Mouse (Mus musculus) thymus, postnatal 25 days (tissue): ENCODE measurements around the gene Ankrd36.

Experiments used
- DNase-seq: peaks from one replicate; pipeline ENCODE4 v3.0.0; 2022

Gene Ankrd36

DNA sequence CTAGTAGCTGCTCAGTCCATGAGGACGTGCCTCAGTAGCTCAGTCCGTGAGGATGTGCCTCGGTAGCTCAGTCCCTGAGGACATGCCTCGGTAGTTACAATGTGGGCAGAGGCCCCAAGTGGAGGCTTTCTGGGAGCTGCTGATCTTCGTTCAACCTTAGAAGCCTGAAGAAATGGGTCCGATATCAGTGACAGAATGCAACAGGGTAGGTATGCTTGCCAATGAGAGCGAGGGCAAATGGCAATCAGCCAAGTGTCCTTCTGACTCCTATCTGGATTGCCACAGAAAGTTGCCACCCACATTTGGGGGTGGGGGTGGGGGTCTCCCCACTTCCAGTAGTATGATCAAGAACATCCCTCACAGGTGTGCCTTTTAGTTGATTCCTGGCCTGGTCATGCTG lies 131.3 kb downstream of the Ankrd36 start:
- DNase-seq = no peak

DNA sequence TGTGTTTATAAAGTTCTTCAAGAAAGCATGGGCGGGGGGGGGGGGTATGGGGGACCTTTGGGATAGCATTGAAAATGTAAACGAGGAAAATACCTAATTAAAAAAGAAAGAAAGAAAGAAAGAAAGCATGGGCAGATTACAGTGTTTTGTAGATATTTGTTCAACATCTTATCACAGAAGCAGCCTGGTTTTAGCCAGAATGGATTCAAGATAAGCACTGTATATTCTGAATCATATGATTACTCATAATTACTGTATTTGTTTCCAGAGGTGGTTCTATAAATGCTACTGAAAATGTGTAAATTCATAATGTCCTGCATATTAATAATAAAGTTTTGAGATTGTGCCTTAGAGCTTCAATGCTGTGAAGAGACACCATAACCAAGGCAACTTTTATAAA lies 131.8 kb downstream of the Ankrd36 start:
- no peak for DNase-seq

DNA sequence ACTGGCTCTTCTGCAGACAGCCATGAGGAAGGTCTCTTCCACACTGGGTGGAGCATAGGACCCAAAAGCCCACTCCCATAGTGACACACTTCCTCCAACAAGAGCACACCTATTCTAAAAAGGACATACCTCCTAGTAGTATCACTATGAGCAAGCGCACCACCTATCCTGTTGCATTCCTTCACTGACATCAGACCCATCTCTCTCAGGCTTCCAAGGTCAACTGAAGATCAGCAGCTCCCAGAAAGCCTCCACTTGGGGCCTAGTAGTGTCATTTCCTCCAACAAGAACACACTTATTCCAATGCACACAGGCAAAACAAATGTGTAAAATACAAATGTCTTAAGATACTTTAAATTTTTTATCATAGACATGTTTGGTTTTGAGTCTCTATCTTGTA lies 132.3 kb downstream of the Ankrd36 start:
- no peak for DNase-seq

DNA sequence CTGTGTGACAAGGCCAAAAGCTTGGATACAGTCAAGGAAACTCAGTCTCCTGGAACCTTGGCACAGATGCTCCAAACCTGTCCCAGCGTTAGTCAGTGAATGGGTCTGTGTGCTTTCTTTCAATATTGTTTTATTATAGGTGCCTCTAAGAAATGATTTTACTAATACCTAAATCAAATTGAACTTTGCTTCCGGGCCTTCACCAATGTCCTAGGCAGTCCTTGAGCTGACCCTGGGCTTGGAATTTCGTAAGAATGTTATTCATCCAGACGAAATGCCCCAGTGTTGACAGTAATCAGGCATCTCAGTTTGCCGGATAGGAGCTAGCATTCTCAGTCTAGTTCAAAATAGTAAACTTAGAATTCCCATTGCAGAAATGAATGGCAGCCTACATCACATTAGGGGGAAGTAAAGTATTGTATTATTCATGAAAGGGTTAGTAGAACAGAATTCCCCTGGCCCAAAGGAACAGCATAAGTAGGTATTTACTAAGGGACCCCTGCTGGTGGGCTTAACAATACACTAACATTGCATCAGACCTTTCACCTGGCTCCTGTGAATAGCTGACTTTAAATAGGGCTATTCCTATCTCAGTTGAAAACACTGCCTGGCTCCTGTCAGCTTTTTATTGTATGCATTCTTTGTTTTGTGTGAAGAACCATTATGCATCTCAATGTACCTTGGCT lies 132.9 kb downstream of the Ankrd36 start:
- DNase-seq = no peak

DNA sequence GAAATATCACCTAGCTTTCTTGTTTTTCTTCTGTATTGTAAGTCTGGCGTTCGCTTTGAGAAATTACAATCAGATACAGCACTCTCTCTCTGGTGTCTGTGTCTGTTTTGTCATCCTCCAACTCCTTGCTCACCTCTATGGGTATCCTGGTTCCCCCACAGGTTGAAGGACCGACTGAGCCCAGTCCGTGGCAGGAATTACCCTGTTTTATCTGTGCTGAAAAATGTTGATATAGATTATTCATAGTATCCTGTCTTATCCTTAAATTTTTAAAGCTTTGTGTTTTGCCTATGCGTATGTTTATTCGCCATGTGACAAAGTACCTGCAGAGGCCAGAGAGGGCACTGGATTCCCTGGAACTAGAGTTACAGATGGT lies 133.5 kb downstream of the Ankrd36 start:
- DNase-seq = no peak

DNA sequence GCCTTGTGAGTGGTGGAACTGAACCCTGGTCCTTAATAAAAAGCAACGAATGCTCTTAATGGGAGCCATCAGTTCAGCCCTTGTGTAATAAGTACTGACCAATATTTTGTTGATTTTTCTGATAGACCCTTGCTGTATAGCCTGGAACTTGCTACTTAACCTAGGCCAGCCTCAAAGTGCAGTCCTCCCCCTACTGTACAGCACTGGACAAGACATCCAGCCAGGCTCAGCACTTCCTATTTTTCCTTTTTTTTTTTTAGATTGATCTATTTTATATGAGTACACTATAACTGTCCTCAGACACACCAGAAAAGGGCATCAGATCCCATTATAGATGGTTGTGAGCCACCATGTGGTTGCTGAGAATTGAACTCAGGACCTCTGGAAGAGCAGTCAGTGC lies 133.9 kb downstream of the Ankrd36 start:
- no peak for DNase-seq

DNA sequence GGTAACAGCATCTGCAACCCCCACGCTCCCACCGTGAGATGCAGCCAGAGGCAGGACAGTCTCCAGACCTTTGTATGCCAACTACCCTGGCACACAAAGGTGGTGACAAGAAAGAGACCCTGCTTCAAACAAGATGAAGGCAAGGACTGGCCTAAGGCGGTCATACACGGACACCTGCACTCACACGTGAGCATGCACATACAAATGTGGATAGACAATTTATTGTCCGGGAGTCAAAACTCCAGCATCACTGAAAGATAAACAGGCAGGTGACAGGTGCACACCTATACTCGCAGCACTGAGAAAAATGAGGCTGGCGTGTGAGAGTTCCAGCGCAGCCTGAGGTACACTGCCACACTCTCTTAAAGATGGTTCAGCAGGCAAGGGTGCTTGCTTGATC lies 136.5 kb downstream of the Ankrd36 start:
- DNase-seq = no peak

DNA sequence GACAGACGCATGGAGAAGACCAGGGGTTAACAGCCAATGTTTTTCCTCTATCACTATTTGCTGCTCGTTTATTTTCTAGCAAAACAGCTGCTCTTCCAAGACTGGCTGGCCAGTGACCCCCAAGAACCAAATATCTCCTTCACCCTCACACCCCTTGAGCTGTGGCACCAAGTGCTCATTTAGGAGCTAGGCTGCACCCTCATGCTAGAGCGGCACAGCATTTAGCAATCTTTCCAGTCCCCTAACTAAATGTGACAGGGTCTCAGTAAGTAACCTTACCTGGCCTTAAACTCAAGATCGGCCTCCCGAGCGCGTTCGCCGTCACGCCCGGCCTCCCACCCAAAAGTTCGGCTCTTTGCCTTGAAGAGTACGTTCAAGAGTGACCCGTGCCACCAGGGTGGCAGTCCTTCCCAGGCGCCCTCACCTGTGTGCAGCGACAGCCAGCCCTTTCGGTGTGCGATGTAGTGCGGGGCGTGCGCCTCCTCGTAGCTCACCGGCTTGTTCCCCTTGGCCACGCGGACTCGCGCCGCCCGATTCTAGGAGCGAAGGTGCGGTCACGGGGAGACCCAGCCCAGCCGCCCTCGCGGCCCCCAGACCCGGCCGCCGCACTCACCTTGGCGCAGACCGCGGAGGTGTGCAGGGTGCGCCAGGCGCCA lies 137.5 kb downstream of the Ankrd36 start:
- DNase-seq = peak; percentile 59

DNA sequence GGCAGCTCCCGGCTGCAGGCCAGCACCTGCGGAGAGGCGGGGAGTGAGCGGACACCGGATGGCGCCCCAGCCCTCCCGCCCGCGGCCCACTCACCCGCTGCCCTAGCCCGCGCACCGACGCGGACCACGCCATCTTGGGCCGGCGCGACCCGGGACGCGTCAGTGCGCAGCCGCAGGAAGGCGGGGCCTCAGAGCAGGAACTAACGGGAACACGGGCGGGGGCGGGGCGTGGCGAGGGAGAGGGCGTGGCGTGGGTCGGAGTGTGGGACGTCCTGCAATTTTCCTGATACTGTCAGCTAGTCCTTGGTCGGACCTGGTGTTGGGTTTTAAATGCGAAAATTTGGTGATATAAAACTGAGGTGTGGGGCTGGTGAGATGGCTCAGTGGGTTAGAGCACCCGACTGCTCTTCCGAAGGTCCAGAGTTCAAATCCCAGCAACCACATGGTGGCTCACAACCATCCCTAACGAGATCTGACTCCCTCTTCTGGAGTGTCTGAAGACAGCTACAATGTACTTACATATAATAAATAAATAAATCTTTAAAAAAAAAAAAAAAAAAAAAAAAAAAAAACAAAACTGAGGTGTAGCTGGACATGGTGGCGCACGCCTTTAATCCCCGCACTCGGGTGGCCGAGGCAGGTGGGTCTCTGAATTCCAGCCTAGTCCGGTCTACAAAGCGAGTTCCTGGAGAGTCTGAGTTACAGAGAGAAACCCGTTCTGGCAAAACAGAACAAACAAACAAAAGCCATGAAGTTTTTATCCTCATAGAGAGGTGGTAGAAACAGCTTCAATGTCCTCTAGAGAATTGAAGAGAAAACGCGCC lies 138.3 kb downstream of the Ankrd36 start:
- DNase-seq = peak; percentile 89

DNA sequence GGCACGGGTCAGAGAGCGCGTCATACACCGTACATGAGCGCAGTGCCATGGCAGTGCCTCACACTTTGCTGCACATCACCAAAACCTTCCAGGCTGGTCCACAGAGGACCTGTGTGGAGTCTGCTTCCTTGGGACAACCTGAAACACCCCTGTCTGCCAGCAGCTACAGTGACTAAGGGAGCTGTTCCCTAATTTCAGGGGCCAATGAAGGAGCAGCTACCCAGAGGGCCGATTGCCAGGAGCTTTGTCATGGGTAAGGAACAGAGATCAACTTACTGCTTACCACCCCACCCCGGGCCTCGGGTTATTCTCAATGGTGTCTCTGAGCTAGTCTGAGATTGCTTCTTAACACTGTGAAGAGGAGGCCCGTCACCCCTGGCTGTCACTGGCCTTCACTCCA lies 145.7 kb downstream of the Ankrd36 start:
- no peak for DNase-seq

DNA sequence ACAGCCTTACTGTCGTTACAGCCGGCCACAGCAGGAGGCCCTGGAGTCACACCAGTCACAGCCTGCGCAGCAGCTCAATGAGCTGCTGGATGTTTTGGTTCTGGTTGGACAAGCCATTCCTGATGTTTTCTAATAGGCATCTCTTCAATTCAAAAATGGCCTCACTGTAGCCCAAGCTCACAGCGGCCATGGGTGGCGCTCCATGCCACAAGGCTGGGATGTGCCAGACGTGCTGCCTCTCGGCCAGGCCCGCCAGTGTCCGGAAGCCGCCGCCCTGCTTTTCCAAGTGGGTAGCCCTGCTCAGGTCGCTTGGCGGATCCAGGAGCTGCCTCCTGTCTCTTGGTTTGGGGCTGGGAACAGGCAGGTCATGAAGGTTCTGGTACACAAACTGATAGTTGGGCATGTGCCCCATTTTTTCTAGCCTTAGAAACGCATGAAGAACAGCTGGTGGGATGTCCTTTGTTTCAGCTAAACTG lies 146.2 kb downstream of the Ankrd36 start, which contains the start of gene Mrps24:
TSS of gene Mrps24 (minus strand) at position 51 of the 476 bp plus-strand sequence.
- no peak for DNase-seq

DNA sequence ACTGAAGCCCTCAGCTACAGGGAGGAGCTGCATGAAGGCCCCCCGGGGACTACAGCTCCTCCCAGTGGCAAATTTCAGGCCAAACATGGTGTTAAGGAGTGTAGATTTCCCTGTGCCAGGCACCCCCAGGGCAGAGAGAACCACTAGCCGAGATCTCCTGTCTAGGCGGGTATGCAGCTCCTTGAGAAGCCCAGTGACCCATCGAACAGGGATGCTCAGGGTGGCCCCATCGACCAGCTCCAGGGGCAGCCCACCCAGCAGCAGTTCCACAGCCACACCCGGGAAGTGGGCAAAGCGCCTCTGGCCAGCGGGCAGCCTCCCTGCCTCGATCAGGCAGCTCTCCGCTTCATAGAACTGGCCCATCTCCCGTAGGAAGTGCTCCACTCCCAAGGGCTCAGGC lies 146.8 kb downstream of the Ankrd36 start:
- DNase-seq = no peak

DNA sequence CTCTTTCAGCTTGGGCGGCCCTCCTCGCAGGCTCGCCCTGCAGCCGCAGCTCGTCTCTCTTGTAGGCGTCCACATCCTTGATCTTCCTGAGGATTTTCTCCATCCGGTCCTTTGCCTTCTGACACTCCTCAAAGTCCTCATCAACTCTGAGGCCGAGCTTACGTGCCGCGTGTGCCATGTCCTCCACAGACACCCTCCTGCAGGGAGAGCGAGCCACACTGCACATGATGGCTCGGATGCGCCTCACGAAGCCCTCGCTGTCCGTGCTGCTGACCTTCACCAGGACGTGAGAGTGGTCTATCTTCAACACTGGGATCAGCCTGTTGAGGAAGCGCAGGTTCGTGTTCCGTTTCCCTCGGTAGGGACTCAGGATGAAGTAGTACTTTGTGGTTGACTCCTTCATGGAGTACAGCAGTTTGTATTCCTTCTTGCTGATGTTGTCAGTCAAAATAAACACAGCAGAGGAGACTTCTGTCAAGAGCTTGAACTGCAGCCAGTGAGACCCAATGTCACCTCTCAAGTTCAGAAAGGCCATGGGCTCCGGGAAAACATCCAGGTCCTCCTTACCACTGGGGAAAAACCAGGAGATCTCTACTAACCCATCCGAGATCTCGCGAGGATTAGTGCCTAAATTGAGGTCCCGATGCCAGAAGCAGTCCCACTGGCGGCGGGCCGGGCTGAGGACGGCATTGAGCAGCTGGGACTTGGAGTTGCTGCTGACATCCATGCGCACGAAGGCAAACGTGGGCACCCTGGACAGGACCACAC lies 147.6 kb downstream of the Ankrd36 start:
- DNase-seq = no peak

DNA sequence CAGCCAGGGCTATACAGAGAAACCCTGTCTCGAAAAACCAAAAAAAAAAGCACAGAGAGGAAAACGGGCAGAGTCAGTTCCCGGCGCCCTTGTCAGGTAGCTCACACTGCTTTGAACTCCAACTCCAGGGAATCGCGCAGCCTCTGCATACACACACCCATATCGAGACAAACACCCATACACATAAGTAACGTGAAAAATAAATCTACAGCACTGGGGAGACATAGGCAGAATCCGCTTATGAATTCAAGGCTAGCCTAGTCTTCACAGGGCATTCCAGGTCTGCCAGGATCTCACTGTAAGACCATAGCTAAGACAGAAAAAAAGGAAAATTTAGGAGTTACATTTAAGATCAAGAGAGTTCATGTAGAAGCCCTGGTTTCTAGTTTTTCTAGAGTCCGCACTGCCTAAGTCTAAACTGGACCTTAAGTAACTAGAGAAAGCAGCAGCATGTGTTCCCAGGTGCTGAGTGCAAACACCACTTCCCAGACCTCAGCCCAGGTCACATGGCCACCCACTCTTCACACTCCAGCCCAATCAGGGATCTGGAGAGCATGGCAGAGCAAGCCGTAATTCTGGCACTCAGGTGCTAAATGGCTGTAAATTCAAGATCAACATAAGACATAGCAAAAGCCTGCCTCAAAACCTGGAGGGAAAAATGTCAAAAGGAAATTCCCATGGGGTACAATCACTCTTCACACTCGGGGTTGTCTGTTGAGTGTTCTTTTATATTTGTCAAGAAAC lies 149.3 kb downstream of the Ankrd36 start:
- DNase-seq = no peak

DNA sequence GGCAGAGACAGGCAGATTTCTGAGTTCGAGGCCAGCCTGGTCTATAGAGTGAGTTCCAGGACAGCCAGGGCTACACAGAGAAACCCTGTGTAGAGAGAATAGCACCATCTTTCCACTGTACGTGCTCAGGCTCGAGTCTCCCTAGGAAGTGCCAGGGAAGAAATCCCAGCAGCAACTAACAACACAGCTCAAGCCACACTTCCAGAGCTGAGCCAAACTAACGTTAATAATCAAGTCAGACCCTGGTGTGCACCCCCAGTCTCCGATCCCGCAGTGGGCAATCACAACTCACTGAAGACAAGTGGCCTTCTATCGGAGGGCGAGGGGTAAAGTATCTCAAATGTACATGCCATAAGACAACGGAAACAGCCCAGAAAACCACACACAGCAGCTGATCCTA lies 160.1 kb downstream of the Ankrd36 start:
- DNase-seq = no peak

DNA sequence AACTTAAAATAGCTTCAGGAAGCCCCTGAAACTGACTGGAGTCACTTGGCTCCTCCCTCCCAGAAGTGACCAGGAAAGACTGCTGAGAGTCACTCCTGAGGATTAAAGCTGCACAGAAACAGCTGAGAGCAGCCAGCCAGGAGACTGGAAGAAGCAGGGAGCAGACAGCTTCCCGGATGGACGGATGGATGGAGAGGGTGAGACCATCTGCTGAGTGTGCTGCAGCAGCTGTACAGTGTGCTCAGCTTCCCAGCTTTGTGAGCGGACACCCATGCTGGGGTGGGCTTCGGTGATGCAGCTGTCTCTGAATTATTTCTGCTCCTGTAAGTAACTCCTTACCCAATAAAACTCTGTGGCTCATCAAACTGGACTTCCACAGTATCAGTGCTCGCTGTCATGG lies 162.9 kb downstream of the Ankrd36 start:
- no peak for DNase-seq

DNA sequence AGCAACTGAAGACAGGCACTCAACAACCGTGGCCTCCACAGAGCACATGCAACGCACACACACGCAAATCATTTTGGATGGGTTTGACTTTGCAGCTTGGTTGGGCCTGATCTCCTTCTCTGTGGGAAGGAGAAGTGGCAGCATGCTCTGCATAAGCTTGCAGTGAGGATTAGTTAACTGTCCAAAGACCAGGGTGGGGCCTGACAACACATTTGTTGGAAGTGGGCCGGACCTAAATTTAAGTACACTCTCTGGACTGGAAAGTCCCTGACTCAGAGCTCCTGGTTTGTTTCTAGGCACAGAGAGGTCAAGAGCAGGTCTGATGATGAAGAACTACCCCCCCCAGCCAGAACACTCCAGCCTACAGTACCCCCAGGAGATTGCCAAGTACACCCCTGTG lies 164.8 kb downstream of the Ankrd36 start:
- DNase-seq = no peak

DNA sequence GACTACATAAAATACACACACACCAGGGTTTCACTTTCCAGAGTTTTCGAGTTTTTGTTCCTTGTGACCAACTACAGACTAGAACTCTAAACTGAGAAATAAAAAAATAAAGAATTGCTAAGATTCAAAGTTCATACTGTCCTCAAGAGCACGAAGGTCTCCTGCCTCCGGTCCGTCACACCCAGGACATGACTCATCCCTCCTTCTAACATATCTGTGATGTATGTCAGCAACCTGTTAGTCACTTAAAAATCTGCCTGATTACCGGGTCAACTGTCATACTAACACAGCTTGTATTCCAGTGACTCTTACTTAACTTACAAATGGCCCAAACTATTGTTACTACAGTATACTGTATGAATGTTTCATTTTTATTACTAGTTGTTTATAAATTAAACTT lies 167.7 kb downstream of the Ankrd36 start:
- no peak for DNase-seq
